Mouse (Mus musculus): ENCODE data around the gene Tmbim1.

GRCm38 (mm10) chr1:74309767-74310166 is 4.3 kb upstream of the Tmbim1 start:
- no peak for TF ChIP-seq POLR2A (IDR thresholded peaks at IDR 0.05; ENCODE audit: low read depth, low read length)
- no peak for TF ChIP-seq CTCF (IDR thresholded peaks at IDR 0.05; ENCODE audit: extremely low read depth, insufficient read length, insufficient replicate concordance, low read depth, low read length)
